Mouse (Mus musculus) lung, postnatal 0 days (tissue): ENCODE results near the gene T2.

ENCODE experiments used
- CTCF ChIP-seq: IDR thresholded peaks from 2 replicates; pipeline ENCODE4 v1.5.1; 2016; ENCODE audit warnings: antibody characterized with exemption, mild to moderate bottlenecking
- EP300 ChIP-seq: IDR thresholded peaks from 2 replicates; pipeline ENCODE4 v1.6.1; 2016; ENCODE audit warnings: antibody characterized with exemption, mild to moderate bottlenecking, control low read depth

DNA sequence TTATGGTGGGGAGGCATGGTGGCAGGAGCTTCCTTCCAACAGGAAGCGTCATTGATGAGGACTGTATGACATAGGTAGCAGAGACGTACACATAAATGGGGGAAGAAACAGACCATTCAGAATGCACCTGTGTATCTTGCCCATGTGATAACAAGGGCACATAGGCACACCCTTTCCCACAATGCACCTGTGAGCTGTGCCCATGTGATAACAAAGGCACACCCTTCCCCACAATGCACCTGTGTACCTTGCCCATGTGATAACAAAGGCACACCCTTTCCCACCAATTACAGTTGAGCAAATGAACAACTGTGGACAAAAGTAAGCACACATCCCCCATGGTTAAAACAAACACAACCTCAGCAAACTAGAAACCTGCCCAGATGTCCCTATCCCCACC lies 54.5 kb downstream of the T2 start:
- TF ChIP-seq CTCF, result no peak
- no peak for TF ChIP-seq EP300
